Mouse (Mus musculus) lung, adult 2 months (tissue): ENCODE results near the gene Yipf4.
A peak's percentile ranks its signal among the peaks of the same experiment; 100 is the strongest.

Experiments
- CTCF ChIP-seq: fragments of 200-500 bp; IDR thresholded peaks from 2 replicates; pipeline ENCODE4 v1.5.1; 2011; ENCODE audit warnings: mild to moderate bottlenecking, low read length, control low read depth; ENCODE audit not compliant: insufficient read depth
- POLR2A ChIP-seq: fragments of 200-500 bp; IDR thresholded peaks from 2 replicates; pipeline ENCODE4 v1.6.1; 2011; ENCODE audit warnings: low read depth, mild to moderate bottlenecking, control low read depth, low read length, borderline replicate concordance; ENCODE audit errors: extremely low read depth

- TF ChIP-seq POLR2A (peak; percentile 87; the same call in 1 of the 2 replicates), CTCF (no peak)
Observed at GRCm38 (mm10) chr17:74489024-74489900, at the start of gene Yipf4.
